Mouse (Mus musculus): ENCODE measurements around the gene Zfp180. TPM values are rescaled to one million over a fixed set of nuclear protein-coding genes. Genes with fewer than 3 reads are reported as not detected.

Gene Zfp180
- polyA plus RNA-seq (2012): 12.0 and 14.5 TPM in 2 replicates

- no peak for TF ChIP-seq GATA1 (IDR thresholded peaks at IDR 0.05; ENCODE audit: low read length)
Measured at GRCm38 (mm10) chr7:24081634-24082431, at the start of gene Zfp180. Zfp180 (plus strand) TSS chr7:24081924.

DNA sequence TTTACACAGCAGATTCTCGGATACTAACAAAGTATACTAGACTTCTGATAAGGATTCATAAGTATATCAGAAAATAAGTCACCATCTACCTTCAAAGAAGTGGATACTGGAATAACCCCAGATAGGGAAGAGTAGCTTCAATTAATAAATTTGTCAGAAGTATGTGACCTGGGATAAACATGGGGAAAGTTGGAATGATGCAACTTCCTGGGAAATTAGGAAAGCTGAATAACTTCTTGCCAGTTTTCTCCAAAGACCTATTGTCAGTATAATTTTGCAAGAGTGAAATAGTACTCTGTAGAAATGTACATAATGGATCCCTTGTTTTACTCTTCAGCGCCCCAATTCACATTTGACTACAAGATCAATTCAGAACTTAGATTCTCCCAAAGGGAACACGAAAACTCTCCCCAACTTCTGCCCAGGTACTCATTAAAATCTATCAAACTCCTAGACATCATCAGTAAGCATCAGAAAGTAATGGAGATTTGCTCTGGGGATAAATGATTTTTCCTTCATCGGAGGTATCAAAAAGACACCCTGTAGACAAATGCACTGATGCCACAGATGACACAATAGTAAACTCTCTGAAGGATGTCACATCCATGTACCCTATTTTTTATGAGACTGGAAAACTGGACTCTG, 28.9 kb upstream of the Zfp180 start, which contains the start of gene Vmn1r183:
Gene Vmn1r183, plus strand, starts transcription at position 595 of the 645 bp plus-strand sequence.
- no peak for TF ChIP-seq GATA1 (IDR thresholded peaks at IDR 0.05; ENCODE audit: low read length)

GRCm38 (mm10) chr7:24082457-24083235, 922 bp downstream of the Zfp180 start:
- no peak for TF ChIP-seq GATA1 (IDR thresholded peaks at IDR 0.05; ENCODE audit: low read length)

- TF ChIP-seq GATA1 (IDR thresholded peaks at IDR 0.05; ENCODE audit: low read length): no peak
Measured at GRCm38 (mm10) chr7:24086871-24087270, 5.1 kb downstream of the Zfp180 start.

DNA sequence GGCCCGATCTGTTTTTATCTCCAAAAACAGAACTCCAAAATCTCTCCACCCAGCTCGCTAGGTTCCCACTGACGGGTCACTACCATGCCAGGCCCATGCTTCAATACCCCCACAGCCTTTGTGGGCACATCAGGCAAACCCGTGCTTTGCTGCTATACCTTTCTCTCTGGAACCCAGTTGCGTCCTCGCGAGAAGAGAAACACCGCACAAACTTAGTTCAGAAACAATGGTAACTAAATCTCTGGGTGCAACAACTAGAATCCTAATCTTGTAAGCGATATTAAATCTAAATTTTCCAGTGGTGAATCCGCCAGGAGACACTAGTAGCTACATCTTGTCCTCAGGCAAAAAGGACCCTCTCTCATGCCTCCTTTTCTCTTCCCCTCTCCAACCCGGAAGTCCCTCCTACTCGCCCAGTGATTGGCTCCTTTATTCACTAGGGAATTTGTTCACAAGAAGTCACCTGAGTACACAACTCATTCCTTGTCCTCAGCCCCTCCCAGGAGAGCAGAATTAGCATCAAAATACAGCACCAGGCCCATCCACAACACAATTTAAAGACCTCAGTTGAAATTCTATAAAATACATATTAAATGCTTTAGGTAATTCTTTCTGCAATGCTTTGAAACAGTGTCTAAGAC, 5.9 kb downstream of the Zfp180 start:
- TF ChIP-seq GATA1 (IDR thresholded peaks at IDR 0.05; ENCODE audit: low read length): no peak

GRCm38 (mm10) chr7:24104403-24104802, 22.7 kb downstream of the Zfp180 start:
- TF ChIP-seq GATA1 (IDR thresholded peaks at IDR 0.05; ENCODE audit: low read length): no peak

GRCm38 (mm10) chr7:24105144-24105703, 23.5 kb downstream of the Zfp180 start:
- TF ChIP-seq GATA1 (IDR thresholded peaks at IDR 0.05; ENCODE audit: low read length): no peak

- no peak for TF ChIP-seq GATA1 (IDR thresholded peaks at IDR 0.05; ENCODE audit: low read length)
Measured at GRCm38 (mm10) chr7:24110839-24111238, 29.1 kb downstream of the Zfp180 start.

DNA sequence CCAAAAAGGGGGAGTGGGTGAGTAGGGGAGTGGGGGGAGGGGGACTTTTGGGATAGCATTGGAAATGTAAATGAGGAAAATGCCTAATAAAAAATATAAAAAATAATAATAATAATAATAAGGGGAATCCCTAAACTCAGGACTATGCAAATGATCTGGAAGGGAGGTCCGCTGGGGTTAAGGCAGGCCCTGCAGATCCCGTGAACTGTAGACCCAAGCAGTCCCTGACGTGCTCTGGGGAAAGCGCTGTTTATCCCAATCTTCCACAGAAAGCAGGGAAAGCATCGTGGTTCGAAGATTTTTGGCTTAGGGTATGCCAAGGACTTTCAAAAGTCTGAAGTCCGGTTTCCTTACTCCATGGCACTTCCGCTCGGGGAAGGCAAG, 30.0 kb downstream of the Zfp180 start:
- TF ChIP-seq GATA1 (IDR thresholded peaks at IDR 0.05; ENCODE audit: low read length): no peak

- no peak for TF ChIP-seq GATA1 (IDR thresholded peaks at IDR 0.05; ENCODE audit: low read length)
Measured at GRCm38 (mm10) chr7:24112156-24112856, 30.6 kb downstream of the Zfp180 start, which contains the start of gene Zfp112. Zfp112 (plus strand) TSS chr7:24112314.

- no peak for TF ChIP-seq GATA1 (IDR thresholded peaks at IDR 0.05; ENCODE audit: low read length)
Measured at GRCm38 (mm10) chr7:24113001-24113400, 31.3 kb downstream of the Zfp180 start.

GRCm38 (mm10) chr7:24116655-24117054, 34.9 kb downstream of the Zfp180 start:
- no peak for TF ChIP-seq GATA1 (IDR thresholded peaks at IDR 0.05; ENCODE audit: low read length)

- no peak for TF ChIP-seq GATA1 (IDR thresholded peaks at IDR 0.05; ENCODE audit: low read length)
Measured at GRCm38 (mm10) chr7:24133425-24133995, 51.8 kb downstream of the Zfp180 start.
